Mouse (Mus musculus) megakaryocyte, adult 5-6 weeks (primary cell): ENCODE measurements at regions not wholly inside any gene's neighbourhood (a gene's known extent, or its start where the extent isn't known, plus 50 kb on each side); places are given as distances from the start of the nearest gene placed in this dataset.
"Not testable (repeated sequence)": the region's sequence is repeated elsewhere in the genome, so short reads cannot be mapped to it uniquely, and the experiment has no call there.

ENCODE experiments used
- ATAC-seq: 2 replicates; pipeline ENCODE4 v1.8.0; 2016; ENCODE audit warnings: mild to moderate bottlenecking, inconsistent platforms; ENCODE audit not compliant: poor library complexity, severe bottlenecking

DNA sequence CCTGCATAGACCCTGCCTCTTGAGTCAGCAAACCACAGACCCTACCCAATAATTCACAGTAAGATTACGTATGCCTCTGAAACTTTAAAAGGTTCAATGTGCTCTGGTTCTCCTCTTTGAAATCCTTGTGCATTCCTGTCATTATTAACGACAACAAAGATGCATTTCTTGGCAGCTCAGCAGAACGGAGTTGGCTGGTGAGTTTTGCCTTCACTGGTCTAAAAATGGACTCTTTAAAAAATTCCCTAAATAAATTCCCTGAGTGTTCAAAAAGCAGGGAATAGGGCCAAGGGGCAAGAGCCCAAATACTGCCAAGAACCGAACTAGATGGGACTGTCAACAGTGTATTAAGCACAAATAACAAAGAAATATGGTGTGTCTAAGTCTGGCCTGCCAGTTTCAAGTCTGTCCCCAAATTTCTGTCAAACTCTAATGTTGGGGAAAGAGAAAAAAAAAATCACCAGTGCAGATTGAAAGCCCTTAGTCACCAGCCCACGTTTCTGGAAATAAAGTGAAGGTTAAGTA is 163.2 kb upstream of the Gm17728 start:
- no peak for ATAC-seq

DNA sequence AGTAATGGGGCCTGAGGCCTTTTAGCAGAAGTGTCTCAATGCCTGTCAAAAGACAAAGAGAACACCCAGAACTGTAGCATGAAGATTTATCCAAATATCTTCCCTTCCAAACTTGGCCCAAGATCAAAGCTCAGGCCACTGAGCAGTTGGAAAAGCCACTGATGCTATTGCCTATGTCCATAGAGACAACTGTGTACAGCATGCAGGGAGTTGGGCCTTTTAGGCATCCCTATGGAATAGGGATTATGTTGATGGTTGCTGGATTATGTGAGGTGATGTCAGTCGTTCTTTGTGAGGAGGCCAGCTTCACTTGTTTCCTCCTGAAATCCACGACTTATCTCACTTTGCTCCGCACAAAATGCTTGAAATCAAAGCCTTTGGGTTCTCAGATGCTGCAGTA is 153.1 kb upstream of the Gm17728 start:
- no peak for ATAC-seq

DNA sequence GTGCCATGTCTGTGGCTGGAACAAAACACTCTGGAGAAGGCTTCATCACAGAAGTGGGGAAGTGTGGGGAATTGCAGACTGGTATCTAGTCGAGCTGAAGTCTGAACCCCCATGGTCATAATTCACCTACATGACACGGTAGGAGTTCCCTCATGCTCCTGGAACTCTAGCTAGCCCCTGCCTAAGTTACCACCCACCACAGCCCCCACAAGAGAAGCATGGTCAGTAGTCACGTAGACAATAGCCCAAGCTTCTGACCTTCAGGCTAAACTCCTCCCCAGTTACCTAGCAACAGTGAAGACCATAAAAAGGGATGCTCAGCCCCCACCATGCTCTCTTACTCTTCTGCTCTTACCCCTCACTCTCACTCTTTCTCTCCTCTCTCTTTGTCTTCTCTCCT is 143.8 kb upstream of the Gm17728 start:
- not testable (repeated sequence) for ATAC-seq

DNA sequence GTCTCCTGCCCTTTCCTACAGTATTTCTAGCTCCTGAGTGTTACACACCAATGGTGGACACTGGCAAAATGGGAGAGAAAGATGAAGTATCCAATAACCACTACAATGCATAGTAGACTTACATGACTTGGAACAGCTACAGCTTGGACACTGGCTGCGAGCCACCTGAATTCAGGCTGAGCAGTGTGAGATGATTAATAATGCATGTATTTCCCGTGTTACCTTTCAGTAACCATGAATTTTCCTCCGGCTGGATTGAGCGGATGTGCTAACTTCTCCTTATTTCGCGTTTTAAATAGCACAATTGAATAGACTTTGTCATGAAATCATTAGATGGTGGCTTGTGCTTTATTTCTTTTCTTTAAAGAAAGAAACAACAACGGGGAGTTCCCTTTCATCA is 142.4 kb upstream of the Gm17728 start:
- no peak for ATAC-seq

DNA sequence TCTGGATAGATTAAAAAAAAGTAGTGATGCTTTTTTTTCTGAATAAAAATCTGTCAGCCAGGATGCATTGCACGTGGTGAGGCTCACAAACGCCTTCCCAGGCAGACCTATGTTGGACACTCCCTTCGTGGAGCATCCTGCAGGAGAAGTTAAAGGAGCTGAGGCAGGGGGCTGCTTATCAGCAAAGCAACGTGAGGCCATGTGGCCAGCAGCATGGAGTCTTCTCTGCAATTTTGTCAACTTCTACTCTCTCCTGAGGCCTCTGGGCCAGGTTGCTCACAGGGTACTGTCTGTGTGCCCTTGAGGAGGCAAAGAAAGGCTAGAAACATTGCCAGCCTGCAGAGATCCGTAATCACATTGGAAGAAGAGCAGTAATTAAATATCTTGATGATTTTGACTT is 140.0 kb upstream of the Gm17728 start:
- ATAC-seq: no peak

DNA sequence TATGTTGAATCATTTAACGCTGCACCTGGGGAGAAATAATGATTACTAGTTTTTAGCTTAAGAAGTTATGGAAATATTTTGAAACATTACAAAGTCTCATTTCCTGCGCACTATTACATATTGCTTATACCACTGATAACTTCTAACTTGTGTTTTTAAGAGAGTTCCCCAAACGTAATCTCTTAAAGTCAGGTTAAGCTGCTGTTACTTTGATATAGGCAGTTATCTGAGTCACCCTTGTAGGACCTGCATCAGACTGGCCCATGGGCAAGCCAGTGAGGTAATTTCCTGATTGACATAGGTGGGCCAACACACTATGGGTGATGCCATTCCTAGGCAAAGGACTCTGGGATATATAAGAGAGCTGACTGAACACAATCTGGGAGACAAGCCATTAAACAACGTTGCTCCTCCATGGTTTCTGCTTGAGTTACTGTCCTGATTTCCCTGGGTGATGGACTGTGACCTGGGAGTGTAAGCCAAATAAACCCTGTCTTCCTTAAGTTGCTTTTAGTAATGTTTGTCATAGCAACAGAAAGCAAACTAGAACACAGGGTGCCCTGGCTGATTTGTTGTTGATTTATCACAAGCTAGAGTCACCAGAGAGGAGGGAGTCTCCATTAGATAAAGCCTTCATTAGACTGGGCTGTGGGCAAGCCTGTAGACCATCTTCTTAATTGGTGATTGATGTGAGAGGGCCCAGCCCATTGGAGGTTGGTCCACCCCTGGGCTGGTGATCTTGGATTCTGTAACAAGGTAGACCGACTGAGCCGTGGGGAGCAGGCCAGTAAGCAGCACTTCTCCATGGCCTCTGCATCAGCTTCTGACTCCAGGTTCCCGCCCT is 139.3 kb upstream of the Gm17728 start:
- no peak for ATAC-seq

DNA sequence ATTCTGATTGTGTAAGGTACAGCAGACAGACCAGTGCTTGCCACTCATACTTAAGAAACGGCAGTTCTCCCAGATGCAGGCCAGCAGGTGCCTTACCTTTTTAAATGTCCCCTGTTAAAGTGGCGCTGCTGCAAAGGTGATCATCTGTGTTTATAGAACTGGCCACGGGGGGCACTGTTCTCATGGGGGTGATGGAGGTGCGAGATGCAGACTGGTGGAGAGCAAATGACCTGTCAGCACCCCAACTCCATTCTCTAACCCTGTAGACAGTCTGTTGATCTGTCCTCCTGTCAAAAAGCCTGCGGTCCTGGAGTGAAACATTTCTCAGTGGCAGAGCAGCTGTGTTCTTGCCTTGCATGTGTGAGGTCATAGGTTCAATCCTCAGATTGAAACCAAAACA is 135.4 kb upstream of the Gm17728 start:
- no peak for ATAC-seq

DNA sequence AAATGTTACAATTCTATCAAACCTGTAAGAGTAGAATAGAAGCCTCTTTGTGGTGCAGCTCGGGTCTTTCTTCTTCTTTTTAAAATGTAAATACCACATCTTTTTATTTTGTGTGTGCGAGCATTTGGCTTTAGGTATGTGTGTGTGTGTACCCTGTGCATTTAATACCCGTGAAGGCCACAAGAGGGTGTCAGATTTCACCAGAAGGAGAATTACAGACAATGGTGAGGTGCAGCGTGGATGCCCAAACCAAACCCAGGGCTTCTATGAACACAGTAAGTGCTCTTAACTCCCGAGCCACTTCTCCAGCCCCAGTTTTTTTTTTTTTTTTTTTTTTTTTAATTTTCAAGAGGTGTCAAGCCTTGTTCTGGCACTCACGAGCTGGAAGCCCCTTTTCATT is 135.0 kb upstream of the Gm17728 start:
- ATAC-seq: no peak

DNA sequence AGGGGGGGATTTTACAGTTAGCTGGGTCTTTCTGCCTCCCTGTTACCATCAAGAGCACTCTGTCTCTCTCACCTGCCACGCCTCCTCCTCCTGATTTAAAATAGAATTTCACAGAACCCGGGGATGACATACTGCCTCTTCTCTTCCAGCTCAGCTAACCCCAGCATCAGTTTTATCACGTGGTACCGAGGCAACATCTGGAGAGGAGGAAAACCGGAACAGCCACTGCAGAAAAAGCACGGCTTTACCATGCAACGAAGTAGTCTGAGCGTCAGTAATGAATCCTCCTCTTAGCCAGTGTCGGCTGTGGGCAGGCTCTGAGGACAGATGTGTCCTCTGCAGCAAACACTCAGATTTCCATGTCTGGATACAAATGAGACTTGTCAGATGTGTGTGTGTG is 134.2 kb upstream of the Gm17728 start:
- ATAC-seq: no peak

DNA sequence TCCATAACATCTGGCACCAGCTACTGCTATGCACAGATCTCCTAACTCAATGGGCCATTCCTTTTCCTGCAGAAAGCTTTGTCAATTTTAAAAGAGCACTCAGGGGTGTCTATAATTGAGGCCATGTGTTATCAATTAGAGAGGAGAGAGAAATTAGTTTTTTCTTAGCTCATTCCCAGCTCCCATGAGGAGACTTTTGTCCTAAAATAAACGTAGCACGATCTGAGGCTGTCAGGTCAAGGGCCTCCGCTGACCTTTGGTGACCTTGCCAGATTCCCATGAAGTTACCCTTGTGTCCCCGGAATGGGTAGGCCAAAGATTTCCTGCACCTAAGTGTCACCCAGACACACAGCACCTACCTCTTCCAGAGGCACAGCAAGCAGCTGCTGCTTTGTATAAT is 130.3 kb upstream of the Gm17728 start:
- no peak for ATAC-seq

DNA sequence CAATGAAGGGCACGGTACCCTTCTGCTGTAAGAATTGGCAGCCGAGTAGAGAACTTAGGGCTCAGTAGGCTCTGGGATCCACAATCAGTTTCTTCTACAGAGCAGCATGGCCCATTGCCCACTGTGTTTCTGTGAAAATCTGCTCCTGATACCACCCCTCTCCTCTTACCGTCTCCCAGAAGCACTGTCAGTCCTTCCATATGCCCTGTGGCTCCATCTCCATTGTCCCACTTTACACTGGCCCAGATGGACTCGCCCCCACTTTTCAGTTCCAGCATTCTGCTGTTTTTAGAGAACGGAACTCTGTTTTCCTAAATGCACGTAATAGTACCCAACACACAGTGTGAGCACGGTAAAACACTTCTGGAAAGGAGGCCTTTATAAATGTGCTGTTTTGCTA is 129.6 kb upstream of the Gm17728 start:
- ATAC-seq: no peak

DNA sequence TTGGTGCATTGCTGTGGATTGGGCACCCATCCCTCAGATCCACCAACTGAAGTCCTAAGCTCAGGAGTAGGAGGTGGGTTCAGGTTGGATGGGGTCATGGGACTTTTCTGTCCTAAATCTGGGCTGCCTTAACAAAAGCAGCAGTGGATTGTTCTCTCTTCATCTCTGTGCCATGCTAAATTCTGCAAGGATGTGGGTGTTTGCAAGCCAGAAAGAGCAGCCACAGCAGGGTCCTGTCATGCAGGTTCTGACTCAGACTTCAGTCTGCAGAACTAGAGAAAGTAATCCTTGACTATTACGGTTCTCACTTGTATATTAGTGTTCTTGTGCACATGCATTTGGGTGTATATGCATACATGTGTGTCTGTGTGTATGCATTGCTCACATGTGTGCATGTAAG is 125.5 kb upstream of the Gm17728 start:
- ATAC-seq: no peak

DNA sequence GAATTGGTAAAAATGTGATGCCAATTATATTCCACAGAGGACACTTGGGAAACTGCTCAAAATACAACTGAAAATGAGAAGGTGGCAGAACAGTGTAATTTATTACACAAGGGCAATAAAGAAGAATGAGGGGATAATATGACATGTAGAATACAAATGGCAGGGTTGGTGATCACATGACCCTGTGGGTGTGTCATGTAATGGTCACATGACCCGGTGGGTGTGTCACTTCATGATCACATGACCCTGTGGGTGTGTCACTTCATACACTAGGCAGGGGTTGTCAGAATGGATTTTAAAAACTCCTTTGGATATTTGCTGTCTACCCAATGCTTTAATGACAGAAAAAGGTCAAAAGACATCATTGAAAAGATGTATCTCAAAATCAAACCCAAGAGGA is 123.6 kb upstream of the Gm17728 start:
- no peak for ATAC-seq

DNA sequence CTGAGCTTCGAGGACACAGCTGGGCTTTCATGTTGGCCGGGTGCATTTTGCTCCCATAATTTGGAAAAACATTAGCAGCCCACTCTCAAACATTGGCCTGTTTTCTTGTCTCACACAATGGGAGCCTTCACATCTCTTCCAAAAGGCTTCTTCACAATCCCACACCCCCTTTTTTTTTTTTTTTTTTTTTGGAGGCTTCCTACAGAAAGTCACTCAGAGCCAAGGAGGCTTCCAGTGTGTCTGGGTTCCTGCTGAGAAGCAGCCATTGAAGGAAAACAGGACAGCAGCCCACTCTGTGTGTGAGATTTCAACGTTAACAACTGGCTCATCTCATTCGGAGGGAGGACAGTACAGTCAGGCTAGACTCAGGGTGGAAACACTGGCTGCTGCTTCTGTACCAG is 120.8 kb upstream of the Gm17728 start:
- ATAC-seq: no peak

DNA sequence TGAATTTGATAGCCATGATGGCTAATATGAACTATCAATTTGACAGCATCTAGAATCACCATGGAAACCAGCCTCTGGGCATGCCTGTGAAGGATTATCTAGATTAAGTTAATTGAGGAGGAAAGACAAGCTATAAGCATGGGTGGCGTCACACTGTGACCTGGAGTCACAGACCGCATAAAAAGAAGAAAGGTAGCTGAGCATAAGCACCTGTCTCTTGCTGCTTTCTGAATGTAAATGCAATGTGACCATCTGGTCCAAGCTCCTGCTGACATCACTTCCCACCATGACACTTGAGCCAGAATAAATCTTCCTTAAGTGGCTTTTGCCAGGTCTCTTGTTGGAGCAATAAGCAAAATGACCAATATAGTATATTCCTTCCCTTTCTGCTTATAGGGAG is 113.4 kb upstream of the Gm17728 start:
- no peak for ATAC-seq

DNA sequence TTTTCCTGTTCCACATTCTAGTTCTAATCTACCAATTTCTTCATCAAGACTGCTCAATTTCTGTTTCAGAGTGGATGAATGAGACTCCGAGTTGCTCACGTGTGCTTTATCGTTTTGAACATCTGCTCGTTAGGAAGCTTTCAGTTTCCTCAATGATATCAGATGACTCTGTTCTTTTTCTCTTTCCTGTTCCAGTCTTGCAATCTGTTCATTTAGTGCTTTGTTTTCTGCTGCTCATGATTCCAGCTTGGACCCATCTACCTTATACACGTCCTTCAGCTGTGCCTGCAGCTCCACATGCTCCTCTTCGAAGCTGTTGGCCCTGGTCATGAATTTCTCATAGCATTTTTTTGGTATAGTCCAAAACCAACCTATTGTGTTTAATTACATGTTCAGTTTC is 99.1 kb upstream of the Gm17728 start:
- no peak for ATAC-seq

DNA sequence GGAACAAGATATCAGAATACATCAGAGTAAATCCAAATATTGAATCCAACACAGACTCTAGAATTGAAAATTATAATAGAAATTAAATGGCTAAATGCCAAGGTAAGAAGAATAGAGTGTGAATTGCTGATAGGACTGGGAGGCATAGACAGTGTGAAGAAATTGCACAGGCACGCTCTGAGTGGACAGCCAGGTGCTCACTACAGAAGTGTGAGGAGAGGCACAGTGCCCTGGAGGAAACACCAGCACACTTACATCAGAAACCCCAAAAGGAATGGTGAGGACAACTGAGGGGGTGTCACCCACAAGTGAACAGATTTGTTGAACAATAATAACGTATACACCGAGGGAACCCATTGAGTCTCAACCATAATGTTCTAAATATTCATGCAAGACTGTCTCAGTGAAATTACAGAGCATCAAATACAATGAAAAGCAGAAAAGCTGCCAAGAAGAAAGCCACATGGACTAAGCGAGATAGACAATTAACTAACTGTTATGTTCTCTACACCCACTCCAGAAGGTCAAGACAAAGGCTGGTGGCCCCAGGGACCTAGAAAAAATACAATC is 92.9 kb upstream of the Gm17728 start:
- ATAC-seq: no peak

DNA sequence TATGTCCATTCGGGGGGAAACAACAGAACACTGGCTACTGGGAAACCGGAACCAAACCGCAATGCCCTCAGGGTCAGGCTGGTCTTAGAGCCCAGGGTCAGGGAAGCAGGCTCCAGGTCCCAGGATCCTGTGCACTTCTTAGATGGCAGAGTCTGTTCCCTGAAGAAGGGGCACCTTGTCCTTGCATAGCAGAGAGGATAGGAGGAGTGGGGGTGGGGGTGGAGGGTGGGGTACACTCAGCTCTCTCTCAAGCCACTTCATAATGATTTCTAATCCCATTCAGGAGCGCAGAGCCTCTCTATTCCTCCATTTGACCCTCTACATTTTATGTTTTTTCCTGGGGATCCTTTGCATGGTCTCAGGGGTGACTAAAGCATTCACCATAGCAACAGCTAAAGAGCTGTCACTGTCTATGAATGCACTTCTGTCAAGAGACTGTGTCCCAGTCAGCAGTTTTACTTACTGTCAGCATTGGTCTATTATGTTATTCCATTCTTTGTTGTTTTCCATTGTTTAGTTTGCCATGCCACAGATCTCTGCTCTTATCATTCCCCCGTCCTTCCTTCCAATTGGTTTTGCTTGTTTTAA is 64.2 kb upstream of the Gm17728 start:
- ATAC-seq: no peak
